Mouse (Mus musculus) G1E (cell line): Measurements from ENCODE around the gene Utp3. TPM values are rescaled to one million over a fixed set of nuclear protein-coding genes. Genes with fewer than 3 reads are reported as not detected.

Source experiments
- ATAC-seq: 2 replicates; pipeline ENCODE4 v1.8.0; 2016; ENCODE audit warnings: mild to moderate bottlenecking; ENCODE audit not compliant: insufficient number of reproducible peaks, poor library complexity, low FRiP score, severe bottlenecking; ENCODE audit errors: extremely low read depth
- DNase-seq: peaks from one replicate; pipeline ENCODE4 v3.0.0; 2012; ENCODE audit warnings: low spot score
- H3K27me3 ChIP-seq: 2 replicates; pipeline ENCODE4 v1.6.1; 2012; ENCODE audit warnings: mild to moderate bottlenecking, low read length, inconsistent platforms; ENCODE audit not compliant: insufficient read depth
- H3K36me3 ChIP-seq: replicated peaks from 2 replicates; pipeline ENCODE3; 2012; ENCODE audit warnings: mild to moderate bottlenecking, inconsistent platforms
- H3K4me1 ChIP-seq: 2 replicates; pipeline ENCODE4 v1.6.1; 2012; ENCODE audit warnings: low read depth, low read length, inconsistent platforms, mixed read lengths; ENCODE audit not compliant: insufficient read depth
- H3K4me3 ChIP-seq: 2 replicates; pipeline ENCODE4 v1.5.1; 2012; ENCODE audit warnings: low read depth, mild to moderate bottlenecking, inconsistent platforms, low read length, moderate library complexity, mixed read lengths
- H3K9me3 ChIP-seq: replicated peaks from 2 replicates; pipeline ENCODE4 v1.6.1; 2012; ENCODE audit warnings: inconsistent platforms
- CTCF ChIP-seq: IDR thresholded peaks from 2 replicates; pipeline ENCODE4 v1.5.1; 2012; ENCODE audit warnings: low read depth, low read length, inconsistent platforms, mixed read lengths
- GATA1 ChIP-seq: IDR thresholded peaks from 2 replicates; pipeline ENCODE4 v1.6.1; 2012; ENCODE audit warnings: borderline replicate concordance, low read length, inconsistent platforms, mixed read lengths
- GATA2 ChIP-seq: IDR thresholded peaks from 2 replicates; pipeline ENCODE4 v1.6.1; 2012; ENCODE audit warnings: low read depth, low read length, inconsistent platforms, borderline replicate concordance
- POLR2AphosphoS5 ChIP-seq: IDR thresholded peaks from 2 replicates; pipeline ENCODE4 v1.6.1; 2012; ENCODE audit warnings: low read depth, low read length, inconsistent platforms; ENCODE audit not compliant: insufficient replicate concordance
- TAL1 ChIP-seq: conservative IDR thresholded peaks from 2 replicates; pipeline ENCODE4 v1.6.1; 2012; ENCODE audit warnings: low read depth, low read length, inconsistent platforms, mixed read lengths
- polyA plus RNA-seq: library from polyadenylated mRNA; stranded (reverse); fragments of >175 nt; gene quantifications from 2 replicates; pipeline ENCODE4 v1.2.3, GENCODE M21; 2012
- total RNA-seq, 2 experiments: library from RNA; stranded (forward) in 1 of 2; stranded (reverse) in 1 of 2; fragments of 200-1000 nt in 1 of 2; fragments of >200 nt in 1 of 2; fragmentation: Nextera tagmentation in 1 of 2; gene quantifications; 2 replicates each; pipeline ENCODE4 v1.2.3; 2014 to 2017

Utp3 gene
- 77.0 and 96.8 TPM in 2 replicates for total RNA-seq (2014; fragmentation: Nextera tagmentation)
- total RNA-seq (2017) = 53.4 and 69.7 TPM in 2 replicates
- polyA plus RNA-seq = 76.1 and 79.6 TPM in 2 replicates

DNA sequence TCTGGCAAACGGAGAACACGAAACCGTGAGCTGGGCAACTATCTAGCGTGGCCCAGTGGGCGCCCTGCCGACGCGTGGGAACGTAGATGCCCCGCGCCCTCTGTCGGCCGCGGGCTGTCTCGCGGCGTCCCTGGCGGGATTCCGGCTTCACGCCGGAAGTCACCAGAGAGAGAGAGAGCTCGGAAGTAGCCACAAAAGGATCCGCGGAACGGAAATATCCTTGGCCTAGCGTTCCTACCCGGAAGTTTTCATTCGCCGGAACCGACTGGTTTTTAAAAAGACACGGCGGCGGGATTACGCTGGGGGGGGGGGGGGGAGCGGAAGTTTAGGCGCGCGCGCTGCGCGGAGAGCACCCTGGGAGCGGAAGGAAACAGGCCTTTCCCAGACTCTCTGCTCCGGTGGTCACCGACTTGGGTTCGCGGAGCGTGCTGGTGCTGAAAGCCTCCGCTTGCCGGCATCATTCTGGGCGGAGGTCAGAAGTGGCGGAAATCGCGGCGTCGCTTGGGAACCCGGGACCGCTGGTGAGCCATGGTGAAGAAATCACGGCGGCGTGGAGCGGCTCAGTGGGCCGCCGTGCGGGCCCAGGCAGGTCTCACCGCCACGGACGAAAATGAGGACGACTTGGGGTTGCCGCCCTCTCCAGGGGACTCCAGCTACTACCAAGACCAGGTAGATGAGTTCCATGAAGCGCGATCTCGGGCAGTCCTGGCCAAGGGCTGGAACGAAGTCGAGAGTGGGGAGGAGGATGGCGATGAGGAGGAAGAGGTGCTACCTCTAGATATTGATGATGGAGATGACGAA lies at the start of gene Utp3:
Gene Utp3 (plus strand): TSS at position 377 of the 801 bp plus-strand sequence.
- TF ChIP-seq CTCF (peak; percentile 65), GATA2 (no peak)
- H3K4me3 ChIP-seq = peak within 1 kb of the TSS; percentile 96
- peak; percentile 85 for DNase-seq
- H3K36me3 ChIP-seq = peaks cover 22% of the 10 kb centered on the region
- peaks cover 18% of the 10 kb centered on the region for H3K4me1 ChIP-seq
- no peaks in the 10 kb centered on the region for H3K27me3 ChIP-seq
- no peaks in the 10 kb centered on the region for H3K9me3 ChIP-seq
- ATAC-seq = peak; percentile 87

DNA sequence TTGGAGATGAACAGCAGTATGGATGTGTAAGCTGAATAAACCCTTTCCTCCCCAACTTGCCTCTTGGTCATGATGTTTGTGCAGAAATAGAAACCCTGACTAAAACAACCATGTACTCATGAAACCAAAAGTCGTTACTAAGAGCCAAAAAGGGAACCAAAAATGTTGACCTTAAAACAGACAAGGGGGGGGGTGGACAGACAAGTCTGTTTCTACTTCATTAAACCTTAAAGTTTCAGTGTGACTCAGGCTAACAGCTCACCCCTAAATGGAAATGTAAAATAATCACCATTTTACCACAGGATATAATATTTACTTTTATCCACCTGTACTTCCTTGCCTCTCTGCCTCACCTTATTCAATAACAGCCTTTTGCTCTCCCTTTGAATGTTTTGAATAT lies 45.7 kb upstream of the Utp3 start:
- Histone ChIP-seq H3K4me1 (no peaks in the 10 kb centered on the region), H3K36me3 (no peaks in the 10 kb centered on the region), H3K27me3 (peaks cover 2% of the 10 kb centered on the region; the same call in 1 of the 2 replicates), H3K9me3 (no peaks in the 10 kb centered on the region), H3K4me3 (no peak overlapping the region)
- ATAC-seq (no peak), DNase-seq (no peak)
- TF ChIP-seq GATA1 (no peak), TAL1 (no peak), CTCF (no peak), GATA2 (no peak), POLR2AphosphoS5 (no peak)

DNA sequence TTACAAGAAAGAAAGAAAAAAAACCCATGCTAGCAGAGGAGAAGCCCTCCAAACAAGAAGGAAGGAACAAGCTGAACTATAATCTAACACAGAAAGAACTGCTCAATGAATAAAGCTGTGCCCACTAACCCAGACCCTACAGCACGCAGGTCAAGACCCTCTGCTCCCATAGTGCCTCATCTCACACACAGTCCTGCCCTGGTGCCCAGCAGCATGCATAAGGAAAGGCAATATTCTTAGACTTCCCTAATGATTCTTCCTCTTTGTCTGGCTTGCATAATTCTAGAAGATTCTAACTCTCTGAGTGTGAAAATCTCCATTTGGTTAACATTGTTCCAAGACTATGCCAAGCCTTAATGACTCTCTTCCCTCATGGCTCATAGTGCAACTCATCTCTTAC lies 45.3 kb upstream of the Utp3 start:
- H3K36me3 ChIP-seq = no peaks in the 10 kb centered on the region
- no peaks in the 10 kb centered on the region for H3K4me1 ChIP-seq
- H3K9me3 ChIP-seq = no peaks in the 10 kb centered on the region
- ATAC-seq (no peak), DNase-seq (no peak)
- peaks cover 2% of the 10 kb centered on the region; the same call in 1 of the 2 replicates for H3K27me3 ChIP-seq
- H3K4me3 ChIP-seq = no peak overlapping the region
- TF ChIP-seq TAL1 = no peak
- no peak for TF ChIP-seq GATA2
- no peak for TF ChIP-seq GATA1
- TF ChIP-seq POLR2AphosphoS5 = no peak
- no peak for TF ChIP-seq CTCF

- Histone ChIP-seq H3K27me3 (peaks cover 3% of the 10 kb centered on the region; the same call in 1 of the 2 replicates), H3K4me1 (no peaks in the 10 kb centered on the region), H3K4me3 (no peak overlapping the region), H3K36me3 (no peaks in the 10 kb centered on the region), H3K9me3 (no peaks in the 10 kb centered on the region)
- TF ChIP-seq GATA2 = no peak
- TF ChIP-seq CTCF = no peak
- no peak for TF ChIP-seq TAL1
- TF ChIP-seq POLR2AphosphoS5 = no peak
- TF ChIP-seq GATA1 = no peak
- DNase-seq (peak; percentile 4), ATAC-seq (peak; percentile 28; the same call in 1 of the 2 replicates)
These were observed 35.0 kb upstream of the Utp3 start for GRCm38 (mm10) chr5:88519232-88519631.

DNA sequence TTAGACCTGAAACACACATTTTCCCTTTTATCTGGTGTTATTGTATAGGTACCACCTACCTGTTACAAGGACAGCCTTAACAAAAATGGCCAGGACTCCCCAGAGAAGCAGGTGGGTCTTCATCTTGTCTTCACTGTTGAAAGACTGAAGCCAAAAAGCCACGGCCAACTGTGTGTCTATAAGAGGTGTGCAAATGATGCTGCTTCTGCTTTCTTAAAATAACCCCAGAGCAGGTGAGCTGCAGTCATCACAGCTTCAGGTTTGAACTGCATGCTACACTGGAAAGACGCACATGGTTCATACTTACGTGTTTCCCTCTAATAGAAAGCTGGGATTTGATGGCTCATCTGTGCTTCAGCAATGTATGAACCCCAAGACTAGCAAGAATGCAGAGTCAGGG lies 26.6 kb upstream of the Utp3 start, which contains the start of gene Jchain:
Gene Jchain (minus strand): TSS at position 235 of the 400 bp plus-strand sequence.
- H3K4me1 ChIP-seq = no peaks in the 10 kb centered on the region
- TF ChIP-seq CTCF (no peak), GATA1 (no peak), POLR2AphosphoS5 (no peak), TAL1 (no peak), GATA2 (no peak)
- peaks cover 13% of the 10 kb centered on the region; the same call in 1 of the 2 replicates for H3K27me3 ChIP-seq
- no peaks in the 10 kb centered on the region for H3K9me3 ChIP-seq
- no peak within 1 kb of the TSS for H3K4me3 ChIP-seq
- DNase-seq (no peak), ATAC-seq (no peak)
- H3K36me3 ChIP-seq = no peaks in the 10 kb centered on the region

DNA sequence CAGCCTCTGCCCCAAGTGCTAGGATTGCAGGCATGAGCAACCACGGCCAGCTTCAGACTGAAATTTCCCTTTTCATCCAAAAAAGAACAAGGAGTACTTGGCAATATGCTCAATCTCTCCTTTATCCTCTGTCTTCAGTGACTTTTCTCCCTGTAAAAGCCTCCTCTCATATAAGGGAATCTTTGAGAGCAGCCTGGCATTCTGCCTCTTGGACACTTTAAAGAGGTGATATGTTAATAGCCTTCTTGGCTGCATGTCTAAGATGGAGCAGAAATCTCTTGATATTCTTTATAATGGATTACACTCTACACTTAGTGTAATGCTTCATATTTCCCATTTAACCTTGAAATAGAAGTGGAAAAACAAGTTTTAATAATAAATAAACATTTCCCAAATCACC lies 23.4 kb upstream of the Utp3 start:
- H3K4me1 ChIP-seq = no peaks in the 10 kb centered on the region
- peaks cover 8% of the 10 kb centered on the region; the same call in 1 of the 2 replicates for H3K27me3 ChIP-seq

More for the DNA sequence above, 23.4 kb upstream of the Utp3 start:
- no peak overlapping the region for H3K4me3 ChIP-seq
- H3K36me3 ChIP-seq = no peaks in the 10 kb centered on the region
- no peak for TF ChIP-seq TAL1
- no peak for TF ChIP-seq POLR2AphosphoS5
- no peak for TF ChIP-seq GATA1
- TF ChIP-seq CTCF = no peak
- TF ChIP-seq GATA2 = no peak
- DNase-seq (no peak), ATAC-seq (no peak)
- no peaks in the 10 kb centered on the region for H3K9me3 ChIP-seq
